Comparison of ENCODE assay signal across 9 mouse cellular contexts in genomic region chr4:33146679-33147291, GRCm38 (mm10). TPM values are rescaled to one million over a fixed set of nuclear protein-coding genes. Genes with fewer than 3 reads are reported as not detected.
DNase-seq lines count a peak whose midpoint lies in the region; ATAC-seq and TF ChIP-seq lines count a peak whose summit lies in the region.
"Had no signal": no experiment of that assay in that cellular context is flagged by ENCODE, and none has a peak within 500 bp of the region (broad histone marks: within the 10 kb centered on the region; RNA-seq: fewer than 3 reads in every experiment).

No protein-coding gene starts in this region.

- no peak overlapping the region for H3K9ac ChIP-seq in heart, embryonic 14.5 days (ENCODE audit: low read length)
- H3K9ac ChIP-seq in intestine, embryonic 15.5 days: no peak overlapping the region
- H3K9ac ChIP-seq: lung, embryonic 15.5 days had no signal

- 36% methylated on average over 20 of the region's 20 CpGs for WGBS in heart, embryonic 14.5 days
- whole genome bisulfite sequencing in thymus, adult 2 months: 22% methylated on average over 20 of the region's 20 CpGs
- 35% methylated on average over 20 of the region's 20 CpGs for WGBS in intestine, embryonic 15.5 days

- no peak for DNase-seq in heart, adult 11 months
- peak; percentile 19 for DNase-seq in thymus, postnatal 4 days
- no peak for DNase-seq in thymus, adult 2 months
- DNase-seq in ovary, postnatal 10 days (ENCODE audit: low spot score): no peak
- DNase-seq in cerebellum, postnatal 36 days: no peak
- DNase-seq in left cerebral cortex, postnatal 4 days: no peak

- H3K4me1 ChIP-seq in heart, embryonic 14.5 days (ENCODE audit: control insufficient read depth in 2 of 2, insufficient read depth in 2 of 2, low read length in 2 of 2): no peaks in the 10 kb centered on the region
- H3K4me1 ChIP-seq in thymus, adult 2 months (replicated peaks; ENCODE audit: control insufficient read depth, insufficient read depth, low read length): 0 out of 2 replicates have a peak, but pooled peaks cover 2% of the 10 kb centered on the region
- H3K4me1 ChIP-seq in intestine, embryonic 15.5 days (replicated peaks): no peaks in the 10 kb centered on the region

- peak overlapping the region; percentile 50 for H3K4me2 ChIP-seq in heart, embryonic 14.5 days (ENCODE audit: low read length)
- peak overlapping the region; percentile 41 for H3K4me2 ChIP-seq in intestine, embryonic 15.5 days (replicated peaks)
- H3K4me2 ChIP-seq: lung, embryonic 15.5 days had no signal

- no peak overlapping the region for H3K27ac ChIP-seq in heart, embryonic 14.5 days (replicated peaks in 1 of 2; ENCODE audit: control insufficient read depth in 1 of 2, insufficient read depth in 1 of 2, low read depth in 2 of 2, low read length in 2 of 2)
- no peak overlapping the region for H3K27ac ChIP-seq in thymus, adult 2 months (ENCODE audit: control insufficient read depth, insufficient read depth, low read length)
- no peak overlapping the region for H3K27ac ChIP-seq in intestine, embryonic 15.5 days
- H3K27ac ChIP-seq: lung, embryonic 15.5 days had no signal

- no peak for TF ChIP-seq POLR2A in thymus, adult 2 months (IDR thresholded peaks at IDR 0.05; ENCODE audit: control insufficient read depth, extremely low read depth, insufficient read depth, low read length, poor library complexity)

- no peaks in the 10 kb centered on the region for H3K9me3 ChIP-seq in heart, embryonic 14.5 days (ENCODE audit: control insufficient read depth, low read length)
- no peaks in the 10 kb centered on the region for H3K9me3 ChIP-seq in intestine, embryonic 15.5 days
- H3K9me3 ChIP-seq: lung, embryonic 15.5 days had no signal

- peaks cover 5% of the 10 kb centered on the region; the same call in 1 of the 2 replicates for H3K27me3 ChIP-seq in heart, embryonic 14.5 days (ENCODE audit: control insufficient read depth, insufficient read depth, low read length)
- no peaks in the 10 kb centered on the region; the same call in 1 of the 2 replicates for H3K27me3 ChIP-seq in thymus, adult 2 months (ENCODE audit: control insufficient read depth, insufficient read depth, low read length)
- no peaks in the 10 kb centered on the region; the same call in 1 of the 2 replicates for H3K27me3 ChIP-seq in intestine, embryonic 15.5 days (replicated peaks)

- intact Hi-C loops in left cerebral cortex, postnatal 4 days (cut with DNase I): no loop called here

- no peak overlapping the region; a peak in 1 of 4 replicates for H3K4me3 ChIP-seq in heart, embryonic 14.5 days (ENCODE audit: control insufficient read depth in 1 of 2, insufficient read depth in 1 of 2, low read depth in 1 of 2, low read length in 2 of 2)
- H3K4me3 ChIP-seq in thymus, adult 2 months (ENCODE audit: control insufficient read depth, insufficient read depth, low read length): no peak overlapping the region
- no peak overlapping the region for H3K4me3 ChIP-seq in intestine, embryonic 15.5 days (replicated peaks)
- H3K4me3 ChIP-seq: lung, embryonic 15.5 days had no signal

- TF ChIP-seq CTCF in thymus, adult 2 months (IDR thresholded peaks at IDR 0.05; ENCODE audit: borderline replicate concordance, control insufficient read depth, extremely low read depth, insufficient read depth, low read length, poor library complexity): no peak

- no peaks in the 10 kb centered on the region for H3K36me3 ChIP-seq in heart, embryonic 14.5 days (ENCODE audit: control insufficient read depth, insufficient read depth, low read length)
- no peaks in the 10 kb centered on the region for H3K36me3 ChIP-seq in thymus, adult 2 months (ENCODE audit: control insufficient read depth, insufficient read depth, low read length)
- H3K36me3 ChIP-seq in intestine, embryonic 15.5 days: no peaks in the 10 kb centered on the region
- H3K36me3 ChIP-seq: lung, embryonic 15.5 days had no signal

- ATAC-seq in heart, embryonic 14.5 days (ENCODE audit: insufficient number of reproducible peaks, insufficient read depth, low FRiP score, low read depth): no peak
- no peak for ATAC-seq in intestine, embryonic 15.5 days

RNA-seq across cellular contexts. Expression of gene Gabrr1, which starts 14.5 kb away (rescaled TPM):
- 0.08 and 0.16 TPM in 2 replicates for polyA plus RNA-seq in heart, embryonic 14.5 days (2014; fragmentation: Nextera tagmentation; extraction: Ambion mirVana)
- polyA plus RNA-seq in thymus, adult 2 months (2012; rRNA removed): 0.09 and 0.18 TPM in 2 replicates
- polyA plus RNA-seq in intestine, embryonic 15.5 days (2015; fragmentation: Nextera tagmentation; extraction: Ambion mirVana): not detected in 2 replicates
- under 1 TPM in 1 of 2 experiments, not detected in 1; 0.16 TPM for total RNA-seq in left cerebral cortex, postnatal 4 days (2021)
- polyA plus RNA-seq: lung, embryonic 15.5 days had no signal

RNA-seq across cellular contexts. Expression of gene Pm20d2, which starts 42.8 kb away (rescaled TPM):
- 2.5 TPM in 2 replicates for polyA plus RNA-seq in heart, embryonic 14.5 days (2014; fragmentation: Nextera tagmentation; extraction: Ambion mirVana)
- 1.4 and 2.9 TPM in 2 replicates for polyA plus RNA-seq in thymus, adult 2 months (2012; rRNA removed)
- polyA plus RNA-seq in intestine, embryonic 15.5 days (2015; fragmentation: Nextera tagmentation; extraction: Ambion mirVana): 1.3 and 1.4 TPM in 2 replicates
- 1 to 10 TPM; 8.2 to 8.4 TPM for total RNA-seq in left cerebral cortex, postnatal 4 days (2021)
